Mouse (Mus musculus) small intestine, adult 10 weeks (tissue): ENCODE measurements around the gene Krtap13. TPM values are rescaled to one million over a fixed set of nuclear protein-coding genes. Genes with fewer than 3 reads are reported as not detected.

Experiments used
- polyA plus RNA-seq: library from polyadenylated mRNA; stranded (reverse); fragments of 350-450 nt; fragmentation: Illumina TruSeq; extraction: RNeasy Lipid Tissue Mini Kit (QIAGEN cat#74804); gene quantifications from one replicate; pipeline ENCODE4 v1.2.3, GENCODE M21; 2014; ENCODE audit warnings: low replicate concordance

The Krtap13 gene
- not detected for polyA plus RNA-seq

DNA sequence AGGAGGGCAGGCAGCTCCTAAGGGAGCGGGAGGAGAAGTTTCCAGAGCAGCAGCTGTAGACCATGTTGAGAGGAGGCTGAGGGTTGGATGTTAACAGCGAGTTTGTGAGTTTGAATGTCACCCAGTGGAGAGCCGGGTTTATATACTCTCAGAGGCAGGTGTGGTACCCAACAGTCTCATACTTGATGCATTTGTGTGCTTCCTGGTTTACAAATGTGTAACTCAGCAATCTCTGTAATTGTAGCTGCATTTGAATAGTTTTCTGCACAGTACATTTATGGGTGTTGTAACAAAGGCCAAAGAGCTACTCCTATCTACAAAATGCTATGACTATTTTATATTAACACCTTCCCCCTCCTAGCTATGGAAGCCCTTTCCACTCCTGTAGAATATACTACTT, at the start of gene Krtap13:
Krtap13 (minus strand) TSS at position 101 of the 400 bp plus-strand sequence.

DNA sequence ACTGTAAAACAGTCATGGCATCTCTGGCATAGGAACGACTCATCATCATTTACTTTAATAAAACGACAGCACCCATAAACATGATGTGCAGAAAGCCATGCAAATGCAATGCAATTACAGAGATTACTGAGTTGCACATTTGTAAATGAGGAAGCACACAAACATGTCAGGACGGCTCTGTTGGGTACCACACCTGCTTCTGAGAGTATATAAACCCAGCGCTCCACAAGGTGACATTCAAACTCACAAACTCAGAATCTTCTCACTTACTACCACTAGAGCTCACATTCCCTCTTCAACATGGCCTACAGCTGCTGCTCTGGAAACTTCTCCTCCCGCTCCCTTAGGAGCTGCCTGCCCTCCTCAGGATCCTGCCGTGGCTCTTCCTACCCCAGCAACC, 26.2 kb upstream of the Krtap13 start, which contains the start of gene Gm5965:
Gm5965 (plus strand) TSS at position 301 of the 400 bp plus-strand sequence.

DNA sequence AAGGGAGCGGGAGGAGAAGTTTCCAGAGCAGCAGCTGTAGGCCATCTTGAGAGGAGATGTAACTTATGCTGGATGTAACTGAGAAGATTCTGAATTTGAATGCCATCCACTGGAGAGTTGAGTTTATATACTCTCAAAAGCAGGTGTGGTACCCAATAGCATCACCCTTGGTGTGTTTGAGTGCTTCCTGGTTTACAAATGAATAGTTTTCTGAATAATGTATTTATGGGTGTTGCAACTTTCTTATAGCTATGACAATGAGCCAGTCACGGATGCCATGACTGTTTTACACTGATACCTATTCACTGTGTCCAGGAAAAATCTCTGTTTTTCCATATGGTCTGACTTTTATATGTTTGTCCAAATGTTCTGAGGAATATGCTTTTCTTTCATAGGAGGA, 22.7 kb upstream of the Krtap13 start, which contains the start of gene 2310057N15Rik:
2310057N15Rik (minus strand) TSS at position 101 of the 400 bp plus-strand sequence.

DNA sequence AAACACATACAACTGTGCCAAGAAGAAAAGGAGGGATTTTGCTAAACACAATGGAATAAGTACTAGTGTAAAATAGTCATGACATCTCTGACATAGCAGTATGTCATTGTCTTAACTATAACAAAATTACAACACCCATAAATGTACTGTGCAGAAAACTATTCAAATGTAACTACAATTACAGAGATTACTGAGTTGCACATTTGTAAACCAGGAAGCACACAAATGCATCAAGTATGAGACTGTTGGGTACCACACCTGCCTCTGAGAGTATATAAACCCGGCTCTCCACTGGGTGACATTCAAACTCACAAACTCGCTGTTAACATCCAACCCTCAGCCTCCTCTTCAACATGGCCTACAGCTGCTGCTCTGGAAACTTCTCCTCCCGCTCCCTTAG, 7.1 kb upstream of the Krtap13 start, which contains the start of gene 2310034C09Rik:
2310034C09Rik (plus strand) TSS at position 301 of the 400 bp plus-strand sequence.

DNA sequence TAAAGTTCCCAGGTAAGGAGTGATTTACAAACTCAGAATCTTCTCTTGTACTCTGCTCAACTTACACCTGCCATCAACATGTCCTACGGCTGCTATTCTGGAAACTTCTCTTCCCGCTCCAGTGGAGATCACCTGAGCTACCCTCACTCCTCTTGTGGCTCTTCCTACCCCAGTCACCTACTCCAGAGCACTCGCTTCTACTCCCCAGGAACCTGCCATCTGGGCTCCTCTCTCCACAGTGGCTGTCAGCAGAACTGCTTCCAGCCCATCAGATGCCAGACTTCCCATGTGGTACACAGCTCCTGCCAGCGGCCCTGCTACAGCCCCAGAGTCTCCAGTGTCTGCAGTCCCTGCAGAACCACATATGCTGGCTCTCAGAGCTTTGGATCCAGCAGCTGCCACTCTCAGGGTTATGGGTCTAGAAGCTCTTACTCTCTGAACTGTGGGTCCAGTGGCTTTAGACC, 22.6 kb downstream of the Krtap13 start, which contains the start of gene Krtap13-1:
Krtap13-1 (plus strand) TSS at position 51 of the 464 bp plus-strand sequence.

DNA sequence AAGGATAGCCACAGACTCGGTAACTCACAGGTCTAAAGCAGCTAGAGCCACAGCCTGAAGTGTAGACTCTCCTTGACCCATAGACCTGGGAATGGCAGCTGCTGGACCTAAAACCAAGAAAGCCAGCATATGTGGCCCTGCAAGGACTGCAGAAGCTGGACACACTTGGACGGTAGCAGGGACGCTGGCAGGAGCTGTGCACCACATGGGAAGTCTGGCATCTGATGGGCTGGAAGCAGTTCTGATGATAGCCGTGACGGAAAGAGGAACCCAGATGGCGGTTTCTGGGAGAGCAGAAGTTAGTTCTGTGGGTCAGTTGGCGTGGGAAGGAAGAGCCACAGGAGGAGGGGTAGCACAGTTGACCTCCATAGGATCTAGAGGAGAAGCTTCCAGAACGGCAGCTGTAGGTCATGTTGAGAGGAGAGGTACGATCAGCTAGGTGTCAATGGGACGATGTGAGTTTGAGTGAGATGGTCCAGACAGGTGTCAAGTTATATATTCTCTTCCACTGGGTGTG, 43.9 kb downstream of the Krtap13 start, which contains the start of gene 2310061N02Rik:
2310061N02Rik (minus strand) TSS at position 467 of the 517 bp plus-strand sequence.

Other genes starting within 250 kb of the Krtap13 start
- gene Cldn17, start 244.7 kb downstream of the Krtap13 start, polyA plus RNA-seq = not detected
- gene Cldn8, start 188.5 kb downstream of the Krtap13 start, polyA plus RNA-seq = 3.4 TPM
- gene Krtap24-1, start 139.4 kb downstream of the Krtap13 start, polyA plus RNA-seq = not detected
- gene 2310079G19Rik, start 124.0 kb downstream of the Krtap13 start, polyA plus RNA-seq = not detected
- not detected for gene Krtap26-1, start 103.8 kb downstream of the Krtap13 start, polyA plus RNA-seq
- not detected for gene Krtap27-1, start 80.0 kb downstream of the Krtap13 start, polyA plus RNA-seq
- not detected for gene 2310061N02Rik, start 43.7 kb downstream of the Krtap13 start, polyA plus RNA-seq
- not detected for gene Krtap13-1, start 22.8 kb downstream of the Krtap13 start, polyA plus RNA-seq
- not detected for gene 2310034C09Rik, start 7.2 kb upstream of the Krtap13 start, polyA plus RNA-seq
- gene 2310057N15Rik, start 22.6 kb upstream of the Krtap13 start, polyA plus RNA-seq = not detected
- not detected for gene Gm5965, start 26.3 kb upstream of the Krtap13 start, polyA plus RNA-seq
- gene Gm20741, start 60.6 kb upstream of the Krtap13 start, polyA plus RNA-seq = not detected
- gene Krtap15, start 68.6 kb upstream of the Krtap13 start, polyA plus RNA-seq = not detected
- not detected for gene Krtap14, start 74.5 kb upstream of the Krtap13 start, polyA plus RNA-seq
- gene Krtap19-1, start 117.8 kb upstream of the Krtap13 start, polyA plus RNA-seq = not detected
- gene Krtap19-2, start 122.6 kb upstream of the Krtap13 start, polyA plus RNA-seq = not detected
- gene Krtap19-3, start 126.4 kb upstream of the Krtap13 start, polyA plus RNA-seq = not detected
- not detected for gene Krtap19-4, start 133.5 kb upstream of the Krtap13 start, polyA plus RNA-seq
- not detected for gene Krtap19-5, start 144.8 kb upstream of the Krtap13 start, polyA plus RNA-seq
- not detected for gene Krtap19-9b, start 180.6 kb upstream of the Krtap13 start, polyA plus RNA-seq
- not detected for gene Krtap16-3, start 211.2 kb upstream of the Krtap13 start, polyA plus RNA-seq